Mouse (Mus musculus) liver, adult 10 weeks (tissue): ENCODE data around the gene Card14. TPM values are rescaled to one million over a fixed set of nuclear protein-coding genes. Genes with fewer than 3 reads are reported as not detected.

ENCODE experiments used
- polyA plus RNA-seq: library from polyadenylated mRNA; stranded (reverse); fragments of 350-450 nt; fragmentation: Illumina TruSeq; extraction: RNeasy Lipid Tissue Mini Kit (QIAGEN cat#74804); gene quantifications from one replicate; pipeline ENCODE4 v1.2.3, GENCODE M21; 2014; ENCODE audit warnings: low read depth, low replicate concordance

Card14 gene
- polyA plus RNA-seq, result not detected

GRCm38 (mm10) chr11:119307658-119307867 lies at the start of gene Card14:
Gene Card14, plus strand, starts transcription at chr11:119307768.

GRCm38 (mm10) chr11:119267768-119268556 lies 39.6 kb upstream of the Card14 start, which contains the start of gene Gaa:
Gene Gaa, plus strand, starts transcription at chr11:119267887.

DNA sequence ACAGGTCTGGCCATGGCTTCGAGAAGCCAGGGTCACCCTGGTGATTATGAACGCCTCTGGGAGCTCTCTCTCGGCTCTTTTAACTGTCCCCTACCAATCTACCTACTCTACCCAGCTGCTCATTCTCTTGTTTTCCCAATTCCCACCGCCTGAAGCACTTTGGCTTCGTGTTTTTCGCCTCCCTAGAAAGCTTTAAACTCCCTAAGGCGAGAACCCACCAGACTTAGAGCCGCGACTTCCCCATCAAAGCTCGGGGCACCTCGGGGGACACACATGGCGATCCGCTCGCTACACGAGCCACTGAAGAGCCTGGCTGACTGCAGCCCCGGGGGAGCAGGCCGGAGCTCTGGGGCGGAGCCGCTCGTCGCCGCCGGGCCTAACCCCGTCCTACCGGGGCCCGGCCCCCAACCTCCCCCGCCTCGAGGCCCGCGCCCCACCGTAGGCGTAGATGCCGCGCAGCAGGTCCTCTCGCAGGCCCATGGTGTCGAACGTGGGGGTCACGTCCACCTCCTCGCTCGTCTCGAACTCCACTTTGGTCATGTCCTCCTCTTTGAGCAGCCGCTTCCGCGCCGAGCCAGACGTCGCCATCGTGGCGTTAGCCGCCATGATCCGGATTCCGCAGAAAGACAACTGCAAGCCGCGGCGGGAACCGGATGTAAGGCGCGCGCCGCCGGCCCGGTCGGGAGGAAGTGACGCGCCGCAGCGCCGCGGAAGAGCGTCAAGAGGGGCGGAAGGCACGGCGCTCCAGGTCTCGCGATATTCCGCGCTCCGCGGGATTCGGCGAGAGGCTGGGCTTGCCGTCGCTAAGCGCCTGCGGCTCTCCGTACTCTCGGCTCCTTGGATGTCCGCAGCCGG lies 8.0 kb upstream of the Card14 start, which contains the start of gene Eif4a3:
Gene Eif4a3, minus strand, starts transcription at position 699 of the 855 bp plus-strand sequence.

GRCm38 (mm10) chr11:119355443-119356385 lies 48.1 kb downstream of the Card14 start, which contains the start of the genes Sgsh and Slc26a11:
Gene Sgsh, minus strand, starts transcription at chr11:119355536.
Gene Slc26a11, plus strand, starts transcription at chr11:119355557.

DNA sequence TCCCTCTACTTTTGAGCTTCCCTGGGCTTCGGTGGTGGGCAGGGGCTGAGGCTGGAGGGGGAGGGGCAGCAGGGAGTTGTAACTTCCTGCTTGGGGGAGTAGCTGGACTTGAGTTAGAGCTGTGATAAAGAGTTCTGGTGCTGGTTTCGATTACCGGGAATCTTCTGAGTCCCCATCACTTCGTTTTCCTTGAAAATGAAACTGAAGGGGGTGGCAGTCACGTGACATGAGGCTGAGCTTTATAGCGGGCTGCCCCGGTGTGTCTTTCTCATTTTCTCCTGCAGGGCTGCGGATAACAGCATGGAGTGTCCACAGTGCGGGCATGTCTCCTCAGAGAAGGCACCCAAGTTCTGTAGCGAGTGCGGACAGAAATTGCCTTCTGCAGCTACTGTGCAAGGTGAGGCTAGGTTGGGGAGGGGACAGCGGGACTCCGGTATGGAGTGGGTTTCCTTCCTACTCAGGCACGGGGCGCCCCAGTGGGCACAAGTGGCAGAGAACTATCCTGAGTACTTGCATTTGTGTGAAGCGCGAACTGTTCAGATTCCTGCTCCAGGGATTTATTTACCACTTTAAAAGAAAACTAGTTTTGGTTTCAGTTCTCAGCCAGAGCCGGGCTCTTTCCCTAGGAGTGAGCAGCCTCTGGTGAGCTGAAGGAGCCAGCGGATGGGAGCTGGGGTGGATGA lies 85.4 kb downstream of the Card14 start, which contains the start of gene Rnf213:
Gene Rnf213, plus strand, starts transcription at position 301 of the 683 bp plus-strand sequence.

Other genes starting within 250 kb of the Card14 start
- 4.6 TPM for gene Cbx4, start 221.5 kb upstream of the Card14 start, polyA plus RNA-seq
- gene Tbc1d16, start 79.3 kb upstream of the Card14 start, polyA plus RNA-seq, result 1.9 TPM
- not detected for gene Ccdc40, start 79.2 kb upstream of the Card14 start, polyA plus RNA-seq
- gene Gaa, start 39.9 kb upstream of the Card14 start, polyA plus RNA-seq, result 1.3 TPM
- 35.4 TPM for gene Eif4a3, start 7.7 kb upstream of the Card14 start, polyA plus RNA-seq
- 0.42 TPM for gene Sgsh, start 47.8 kb downstream of the Card14 start, polyA plus RNA-seq
- gene Slc26a11, start 47.8 kb downstream of the Card14 start, polyA plus RNA-seq, result 1.8 TPM
- 37.3 TPM for gene Rnf213, start 85.3 kb downstream of the Card14 start, polyA plus RNA-seq
- 0.34 TPM for gene Endov, start 183.6 kb downstream of the Card14 start, polyA plus RNA-seq
- gene Nptx1, start 240.0 kb downstream of the Card14 start, polyA plus RNA-seq, result 0.08 TPM